Mouse (Mus musculus) left cerebral cortex, postnatal 25 days (tissue): Measurements from ENCODE around the gene Mars2. TPM values are rescaled to one million over a fixed set of nuclear protein-coding genes. Genes with fewer than 3 reads are reported as not detected.

Experiments used
- total RNA-seq, 2 experiments: library from RNA; stranded (reverse); gene quantifications; 2 replicates each; pipeline ENCODE4 v1.2.3; 2021

Gene Mars2
- total RNA-seq, 2 experiments from 2014 or later = 9.7 to 10.5 TPM

Other genes starting within 250 kb of the Mars2 start
- gene Sf3b1, start 209.7 kb upstream of the Mars2 start, total RNA-seq = 100 to 1,000 TPM; 150 to 160 TPM
- 10 to 100 TPM; 29.2 to 35.4 TPM for gene Coq10b, start 184.4 kb upstream of the Mars2 start, total RNA-seq
- 10 to 100 TPM; 89.7 to 93.5 TPM for gene Hspe1, start 149.0 kb upstream of the Mars2 start, total RNA-seq
- gene Hspd1, start 148.9 kb upstream of the Mars2 start, total RNA-seq = 100 to 1,000 TPM; 160 to 171 TPM
- gene Mob4, start 105.9 kb upstream of the Mars2 start, total RNA-seq = 10 to 100 TPM; 56.7 to 59.2 TPM
- gene Rftn2, start 10.4 kb upstream of the Mars2 start, total RNA-seq = 10 to 100 TPM; 20.6 to 21.7 TPM
- gene Boll, start 126.3 kb downstream of the Mars2 start, total RNA-seq = under 1 TPM in 1 of 2 experiments, not detected in 1; 0.41 TPM
- gene Plcl1, start 168.7 kb downstream of the Mars2 start, total RNA-seq = 10 to 100 TPM; 23.1 to 25.4 TPM